Mouse (Mus musculus): ENCODE results near the gene Bdh1.

The Bdh1 gene

GRCm38 (mm10) chr16:31501751-31502365, 79.8 kb downstream of the Bdh1 start:
- no peak for DNase-seq (ENCODE audit: low spot score)

- DNase-seq (ENCODE audit: low spot score) = no peak
Measured at GRCm38 (mm10) chr16:31506665-31507456, 84.8 kb downstream of the Bdh1 start.

- no peak for DNase-seq (ENCODE audit: low spot score)
Measured at GRCm38 (mm10) chr16:31507457-31507755, 85.3 kb downstream of the Bdh1 start.

- no peak for DNase-seq (ENCODE audit: low spot score)
Measured at GRCm38 (mm10) chr16:31507794-31508526, 85.9 kb downstream of the Bdh1 start.
